Mouse (Mus musculus) stomach, embryonic 14.5 days (tissue): ENCODE results near the gene Olfr191. TPM values are rescaled to one million over a fixed set of nuclear protein-coding genes. Genes with fewer than 3 reads are reported as not detected.
"Not testable (repeated sequence)": the region's sequence is repeated elsewhere in the genome, so short reads cannot be mapped to it uniquely, and the experiment has no call there.

Experiments
- ATAC-seq: fragments of 200-750 bp; cut with Nextera tagmentation; 2 replicates; pipeline ENCODE4 v1.8.0; 2017; ENCODE audit warnings: low read depth, moderate TSS enrichment; ENCODE audit not compliant: insufficient number of reproducible peaks, insufficient read depth, low FRiP score
- H3K27ac ChIP-seq: fragments of 300-500 bp; sonication (generic); 2 replicates; pipeline ENCODE4 v1.5.1; 2014; ENCODE audit warnings: mild to moderate bottlenecking, low read length, moderate library complexity, mixed read lengths
- H3K27me3 ChIP-seq: fragments of 300-500 bp; sonication (generic); 2 replicates; pipeline ENCODE4 v1.6.1; 2014; ENCODE audit warnings: low read length, control low read depth, mixed read lengths; ENCODE audit not compliant: control insufficient read depth, insufficient read depth
- H3K36me3 ChIP-seq: fragments of 300-500 bp; sonication (generic); 2 replicates; pipeline ENCODE4 v1.6.1; 2014; ENCODE audit warnings: mild to moderate bottlenecking, control low read depth, low read length, moderate library complexity, mixed read lengths; ENCODE audit not compliant: control insufficient read depth, insufficient read depth
- H3K4me1 ChIP-seq: fragments of 300-500 bp; sonication (generic); 2 replicates; pipeline ENCODE4 v1.6.1; 2014; ENCODE audit warnings: low read length, control low read depth, mixed read lengths; ENCODE audit not compliant: control insufficient read depth, insufficient read depth
- H3K4me2 ChIP-seq: fragments of 300-500 bp; sonication (generic); replicated peaks from 2 replicates; pipeline ENCODE4 v1.6.1; 2014; ENCODE audit warnings: low read depth, low read length, control low read depth
- H3K4me3 ChIP-seq: fragments of 300-500 bp; sonication (generic); 2 replicates; pipeline ENCODE4 v1.5.1; 2014; ENCODE audit warnings: low read depth, low read length, control low read depth
- H3K9ac ChIP-seq: fragments of 300-500 bp; sonication (generic); replicated peaks from 2 replicates; pipeline ENCODE4 v1.6.1; 2014; ENCODE audit warnings: low read depth, mild to moderate bottlenecking, control low read depth, low read length, moderate library complexity, mixed read lengths
- H3K9me3 ChIP-seq: fragments of 300-500 bp; sonication (generic); 2 replicates; pipeline ENCODE4 v1.6.1; 2016; ENCODE audit warnings: low read depth, low read length, control low read depth; ENCODE audit not compliant: control insufficient read depth
- whole genome bisulfite sequencing: fragments of 180-500 bp; shearing (Covaris S2); extraction: QIAGEN DNeasy Blood & Tissue Kit; methylation state at CpG from one replicate; pipeline ENCODE4 v1.1.7; 2014; 5-methylcytosine and 5-hydroxymethylcytosine counted together
- polyA plus RNA-seq: library from polyadenylated mRNA; unstranded; fragments of >200 nt; fragmentation: Nextera tagmentation; extraction: Ambion mirVana; gene quantifications from 2 replicates; pipeline ENCODE4 v1.2.1, GENCODE M21; 2014

Gene Olfr191
- not detected in 2 replicates for polyA plus RNA-seq

DNA sequence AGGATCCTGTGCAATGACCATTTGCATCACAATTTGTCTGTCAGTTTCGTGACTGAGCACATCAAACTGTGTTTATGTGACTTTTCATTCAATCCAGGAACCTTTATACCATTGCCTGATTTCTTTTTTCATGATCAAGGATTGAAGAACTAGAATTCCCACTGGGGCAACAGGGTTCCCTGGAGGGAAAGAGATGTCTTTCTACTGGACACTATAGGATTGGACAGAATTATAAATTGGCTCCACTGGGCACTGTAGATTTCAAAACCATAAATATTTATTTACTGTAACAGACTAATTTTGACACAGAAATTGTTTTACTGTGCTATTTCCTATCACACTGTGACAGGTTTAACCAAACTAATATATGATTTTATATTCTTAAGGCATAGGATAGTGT is at the start of gene Olfr191:
Olfr191 (minus strand) TSS at position 101 of the 400 bp plus-strand sequence.
- not testable (repeated sequence) for ATAC-seq, H3K4me3 ChIP-seq, H3K27me3 ChIP-seq, H3K9me3 ChIP-seq, H3K27ac ChIP-seq, H3K4me2 ChIP-seq, H3K9ac ChIP-seq, H3K36me3 ChIP-seq, H3K4me1 ChIP-seq
- WGBS: 63% methylated on average over 1 of the region's 1 CpGs

DNA sequence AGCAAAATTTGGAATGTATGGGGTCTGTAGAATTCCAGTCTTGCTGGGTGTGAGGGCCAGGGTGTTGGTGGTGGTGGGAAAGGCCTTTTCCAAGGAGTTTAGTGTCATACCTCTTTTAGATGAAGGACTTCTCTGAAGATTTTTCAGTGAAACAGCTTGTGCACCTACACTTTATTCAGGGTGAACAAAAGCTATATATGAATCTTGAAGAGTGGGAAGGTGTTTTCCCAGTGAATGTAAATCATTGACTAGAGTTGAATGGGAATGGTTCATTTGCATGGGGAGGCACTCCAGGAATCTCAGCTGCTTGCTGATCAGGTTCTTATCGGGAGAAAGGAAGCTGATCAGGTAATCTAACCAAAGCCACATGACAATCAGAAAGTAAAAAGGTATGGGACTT is 41.1 kb upstream of the Olfr191 start:
- H3K4me1 ChIP-seq: no peaks in the 10 kb centered on the region
- no peak overlapping the region for H3K4me3 ChIP-seq
- no peaks in the 10 kb centered on the region for H3K9me3 ChIP-seq
- no peak overlapping the region for H3K4me2 ChIP-seq
- no peak for ATAC-seq
- no peak overlapping the region for H3K9ac ChIP-seq
- no peak overlapping the region for H3K27ac ChIP-seq
- WGBS: 70% methylated on average over 1 of the region's 1 CpGs
- no peaks in the 10 kb centered on the region for H3K27me3 ChIP-seq
- H3K36me3 ChIP-seq: no peaks in the 10 kb centered on the region

DNA sequence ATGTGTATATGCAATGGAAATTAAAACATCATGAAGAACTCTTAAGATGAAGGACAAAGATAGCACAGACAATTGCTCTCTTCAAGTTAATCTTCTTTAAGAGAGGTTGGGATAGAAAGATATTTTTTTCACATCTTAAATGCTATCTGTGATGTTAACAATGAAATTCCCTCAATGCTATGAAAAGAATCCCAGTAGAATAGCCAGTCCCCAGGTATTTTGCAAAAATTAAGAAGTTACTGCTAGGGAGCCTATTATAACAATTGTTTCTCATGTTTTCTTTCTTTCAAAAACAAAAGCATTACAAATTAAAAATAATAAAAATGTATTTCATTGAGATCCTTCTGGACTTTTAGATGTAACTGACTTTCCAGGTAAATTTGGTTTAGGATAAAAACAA is 31.3 kb upstream of the Olfr191 start, which contains the start of gene Olfr194:
Olfr194 (minus strand) TSS at position 101 of the 400 bp plus-strand sequence.
- Histone ChIP-seq H3K4me3 (no peak within 1 kb of the TSS), H3K9ac (no peak within 1 kb of the TSS), H3K9me3 (no peaks in the 10 kb centered on the region), H3K27ac (no peak within 1 kb of the TSS), H3K4me2 (no peak within 1 kb of the TSS), H3K4me1 (no peaks in the 10 kb centered on the region), H3K27me3 (no peaks in the 10 kb centered on the region), H3K36me3 (no peaks in the 10 kb centered on the region)
- ATAC-seq: no peak

DNA sequence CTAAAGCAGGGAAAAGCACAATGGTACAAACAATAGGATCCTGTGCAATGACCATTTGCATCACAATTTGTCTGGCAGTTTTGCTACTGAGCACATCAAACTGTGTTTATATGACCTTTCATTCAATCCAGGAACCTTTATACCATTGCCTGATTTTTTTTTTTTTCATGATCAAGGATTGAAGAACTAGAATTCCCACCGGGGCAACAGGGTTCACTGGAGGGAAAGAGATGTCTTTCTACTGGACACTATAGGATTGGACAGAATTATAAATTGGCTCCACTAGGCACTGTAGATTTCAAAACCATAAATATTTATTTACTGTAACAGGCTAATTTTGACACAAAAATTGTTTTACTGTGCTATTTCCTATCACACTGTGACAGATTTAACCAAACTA is 22.2 kb upstream of the Olfr191 start, which contains the start of gene Olfr193:
Olfr193 (minus strand) TSS at position 101 of the 400 bp plus-strand sequence.
- 77% methylated on average over 1 of the region's 1 CpGs for WGBS
- no peaks in the 10 kb centered on the region for H3K27me3 ChIP-seq
- no peak within 1 kb of the TSS for H3K9ac ChIP-seq
- H3K9me3 ChIP-seq: no peaks in the 10 kb centered on the region
- no peak within 1 kb of the TSS for H3K4me3 ChIP-seq
- no peaks in the 10 kb centered on the region for H3K36me3 ChIP-seq
- no peaks in the 10 kb centered on the region for H3K4me1 ChIP-seq
- no peak within 1 kb of the TSS for H3K4me2 ChIP-seq
- no peak for ATAC-seq
- H3K27ac ChIP-seq: no peak within 1 kb of the TSS

DNA sequence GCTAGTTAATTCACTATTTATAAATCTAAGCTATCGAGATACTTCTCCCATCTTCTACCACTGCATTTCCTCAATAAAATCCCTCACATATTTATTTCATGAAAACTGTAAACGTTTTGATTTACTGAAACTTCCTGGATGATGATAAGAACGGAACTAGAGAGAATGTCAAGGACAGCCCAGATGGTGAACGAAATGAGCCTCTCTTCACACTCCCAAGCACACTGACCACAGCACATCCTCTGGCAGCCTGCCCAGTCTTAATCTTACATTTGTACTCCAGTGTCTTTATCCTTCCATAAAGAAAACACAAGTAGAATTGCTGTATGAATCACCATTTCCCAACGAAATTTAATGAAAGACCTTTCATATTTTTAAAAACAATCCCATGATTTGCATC is 18.9 kb upstream of the Olfr191 start:
- not testable (repeated sequence) for H3K9ac ChIP-seq, H3K9me3 ChIP-seq, H3K4me3 ChIP-seq, H3K36me3 ChIP-seq, H3K27ac ChIP-seq, ATAC-seq, H3K4me1 ChIP-seq, H3K27me3 ChIP-seq, H3K4me2 ChIP-seq
- WGBS: 44% methylated on average over 5 of the region's 5 CpGs

DNA sequence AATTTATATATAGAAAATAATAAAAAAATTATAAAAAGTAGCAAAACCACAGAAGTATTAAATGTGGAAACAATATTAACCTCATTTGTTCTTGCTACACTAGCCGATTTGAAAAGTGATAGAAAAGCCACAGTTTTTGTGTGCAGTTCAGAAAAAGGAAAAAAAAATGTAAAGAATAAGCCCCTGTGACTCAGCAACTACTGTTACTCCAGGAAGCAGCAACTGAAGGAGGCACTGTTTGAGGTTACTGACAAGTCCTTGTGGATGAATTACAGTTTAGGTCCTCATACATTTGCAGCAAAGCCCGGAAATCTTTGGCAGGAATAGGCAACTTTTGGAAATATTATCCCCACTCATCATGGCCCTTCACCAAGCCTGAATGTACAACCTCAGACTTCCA is 15.7 kb upstream of the Olfr191 start:
- no peaks in the 10 kb centered on the region for H3K27me3 ChIP-seq

DNA sequence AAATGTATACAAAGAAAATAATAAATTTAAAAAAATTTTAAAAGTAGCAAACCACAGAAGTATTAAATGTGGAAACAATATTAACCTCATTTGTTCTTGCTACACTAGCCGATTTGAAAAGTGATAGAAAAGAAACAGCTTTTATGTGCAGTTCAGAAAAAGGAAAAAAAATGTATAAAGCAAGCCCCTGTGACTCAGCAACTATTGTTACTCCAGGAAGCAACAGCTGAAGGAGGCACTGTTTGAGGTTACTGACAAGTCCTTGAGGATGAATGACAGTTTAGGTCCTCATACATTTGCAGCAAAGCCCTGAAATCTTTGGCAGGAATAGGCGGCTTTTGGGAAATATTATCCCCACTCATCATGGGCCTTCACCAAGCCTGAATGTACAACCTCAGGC is 8.5 kb downstream of the Olfr191 start:
- not testable (repeated sequence) for H3K27ac ChIP-seq, H3K4me3 ChIP-seq
- 89% methylated on average over 2 of the region's 2 CpGs for WGBS

More for the DNA sequence above, 15.7 kb upstream of the Olfr191 start:
- H3K4me2 ChIP-seq: no peak overlapping the region
- ATAC-seq: no peak
- no peaks in the 10 kb centered on the region for H3K9me3 ChIP-seq
- H3K9ac ChIP-seq: no peak overlapping the region
- H3K36me3 ChIP-seq: no peaks in the 10 kb centered on the region
- no peak overlapping the region for H3K27ac ChIP-seq
- no peak overlapping the region for H3K4me3 ChIP-seq
- H3K4me1 ChIP-seq: no peaks in the 10 kb centered on the region
- 70% methylated on average over 2 of the region's 2 CpGs for WGBS

DNA sequence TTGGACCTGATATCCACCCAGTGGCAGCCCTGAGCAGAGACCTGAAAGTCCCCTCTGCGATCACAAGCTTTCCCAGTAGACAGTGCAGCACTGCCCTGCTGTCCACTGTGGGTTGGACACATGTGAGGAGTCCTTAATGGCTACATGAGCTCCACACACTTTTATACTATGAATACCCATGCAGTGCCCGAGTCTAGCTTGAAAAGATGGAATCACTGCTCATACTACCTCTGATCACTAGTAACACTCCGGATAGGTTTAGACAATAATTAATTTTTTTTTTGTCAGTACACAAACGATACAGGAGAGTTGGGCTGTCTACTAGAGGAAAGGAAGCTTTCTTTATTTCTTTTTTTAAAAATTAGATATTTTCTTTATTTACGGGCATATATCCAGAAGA is 11.7 kb downstream of the Olfr191 start, which contains the start of gene Olfr190:
Olfr190 (minus strand) TSS at position 101 of the 400 bp plus-strand sequence.
- Histone ChIP-seq H3K4me3 (no peak within 1 kb of the TSS), H3K9ac (no peak within 1 kb of the TSS), H3K4me2 (no peak within 1 kb of the TSS), H3K27ac (no peak within 1 kb of the TSS), H3K27me3 (no peaks in the 10 kb centered on the region), H3K36me3 (no peaks in the 10 kb centered on the region), H3K9me3 (no peaks in the 10 kb centered on the region), H3K4me1 (no peaks in the 10 kb centered on the region)
- WGBS: 83% methylated on average over 5 of the region's 5 CpGs
- no peak for ATAC-seq

More for the DNA sequence above, 8.5 kb downstream of the Olfr191 start:
- not testable (repeated sequence) for H3K4me1 ChIP-seq, ATAC-seq, H3K27me3 ChIP-seq, H3K36me3 ChIP-seq, H3K9me3 ChIP-seq, H3K4me2 ChIP-seq, H3K9ac ChIP-seq

DNA sequence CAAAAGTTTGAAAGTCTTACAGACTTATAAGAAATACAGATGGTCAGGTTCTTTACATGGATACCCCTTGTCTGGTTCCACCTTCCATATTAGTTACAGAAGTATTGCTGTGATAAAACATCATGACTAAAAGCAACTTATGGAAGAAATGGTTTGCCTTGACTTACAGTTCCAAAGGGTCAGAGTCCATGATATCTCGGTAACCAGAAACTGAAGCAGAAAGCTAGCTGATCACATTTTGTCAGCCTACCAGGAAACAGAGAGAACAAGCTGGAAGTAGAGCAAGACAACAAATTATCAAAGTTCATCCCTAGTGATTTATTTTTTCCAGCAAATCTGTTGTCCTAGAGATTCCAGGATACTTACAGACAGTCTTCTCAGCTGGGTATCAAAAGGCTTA is 16.1 kb downstream of the Olfr191 start:
- no peak for ATAC-seq
- Histone ChIP-seq H3K9ac (no peak overlapping the region), H3K36me3 (no peaks in the 10 kb centered on the region), H3K4me1 (no peaks in the 10 kb centered on the region), H3K27ac (no peak overlapping the region), H3K4me2 (no peak overlapping the region), H3K4me3 (no peak overlapping the region), H3K9me3 (no peaks in the 10 kb centered on the region), H3K27me3 (no peaks in the 10 kb centered on the region)
- WGBS: 86% methylated on average over 1 of the region's 1 CpGs
